Mouse (Mus musculus): Measurements from ENCODE around the gene Coro1c.

The Coro1c gene

DNA sequence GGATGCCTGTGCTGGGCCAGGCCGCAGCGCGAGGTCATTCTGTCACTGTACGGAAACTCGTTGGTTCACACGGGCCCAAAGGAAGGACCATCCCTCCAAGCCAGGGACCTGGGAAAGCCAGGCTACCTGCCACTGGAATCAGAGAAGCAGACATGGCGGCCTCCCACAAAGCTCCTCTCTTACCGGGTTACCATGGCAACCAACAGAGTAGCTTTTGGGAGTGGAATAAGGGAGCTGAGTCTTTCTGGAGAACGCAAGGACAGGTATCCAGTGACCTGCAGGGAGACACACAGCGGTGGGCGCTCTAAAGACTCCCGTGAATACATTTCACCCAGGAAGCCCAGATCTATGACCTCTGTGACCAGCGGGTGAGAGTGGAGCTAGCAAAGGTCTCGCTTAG lies 90.0 kb downstream of the Coro1c start:
- no peak for TF ChIP-seq GATA4 (IDR thresholded peaks at IDR 0.05; ENCODE audit: insufficient replicate concordance, low read length)

DNA sequence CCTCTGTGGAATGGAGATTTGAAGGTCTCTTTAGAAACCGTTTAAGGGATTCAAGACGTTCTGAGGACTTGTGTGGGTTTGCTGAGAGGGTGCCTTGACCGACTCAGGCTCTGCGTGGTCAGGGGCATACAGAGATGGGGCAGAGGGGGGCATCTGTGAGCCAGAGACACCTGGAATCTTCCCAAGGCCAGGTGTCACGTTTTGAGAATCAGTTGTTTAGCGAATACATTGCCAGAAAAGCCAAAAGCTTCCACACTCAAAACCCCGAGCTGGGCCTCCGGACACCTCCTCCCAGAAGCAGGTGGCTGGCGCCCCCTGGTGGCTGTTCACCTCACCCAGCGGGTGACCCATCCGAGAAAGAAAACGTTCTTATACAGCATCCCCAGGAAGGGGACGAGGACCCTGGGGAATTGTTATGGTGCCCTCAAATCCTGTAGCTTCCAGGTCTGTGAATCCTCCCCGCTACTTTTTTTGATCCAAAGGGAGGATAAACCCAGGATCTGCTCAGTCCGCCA lies 92.9 kb downstream of the Coro1c start:
- TF ChIP-seq GATA4 (IDR thresholded peaks at IDR 0.05; ENCODE audit: insufficient replicate concordance, low read length) = no peak

DNA sequence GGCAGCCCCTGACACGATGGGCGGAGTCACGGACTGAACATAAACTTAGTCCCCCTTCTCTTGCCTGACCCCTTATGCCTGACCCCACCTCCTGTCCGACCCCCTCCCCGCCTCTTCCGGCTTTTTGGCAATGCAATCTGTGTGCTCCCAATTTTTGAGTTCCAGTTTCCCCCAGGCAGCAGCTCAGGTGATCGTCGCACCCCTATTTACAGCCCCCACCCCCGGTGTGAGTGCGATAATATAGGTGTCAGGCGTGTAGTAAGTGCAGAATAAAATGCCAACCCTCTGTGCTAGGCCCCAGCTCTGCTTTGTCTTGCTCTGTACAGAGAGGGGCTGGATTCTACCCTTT lies 93.5 kb downstream of the Coro1c start:
- TF ChIP-seq GATA4 (IDR thresholded peaks at IDR 0.05; ENCODE audit: insufficient replicate concordance, low read length) = no peak

DNA sequence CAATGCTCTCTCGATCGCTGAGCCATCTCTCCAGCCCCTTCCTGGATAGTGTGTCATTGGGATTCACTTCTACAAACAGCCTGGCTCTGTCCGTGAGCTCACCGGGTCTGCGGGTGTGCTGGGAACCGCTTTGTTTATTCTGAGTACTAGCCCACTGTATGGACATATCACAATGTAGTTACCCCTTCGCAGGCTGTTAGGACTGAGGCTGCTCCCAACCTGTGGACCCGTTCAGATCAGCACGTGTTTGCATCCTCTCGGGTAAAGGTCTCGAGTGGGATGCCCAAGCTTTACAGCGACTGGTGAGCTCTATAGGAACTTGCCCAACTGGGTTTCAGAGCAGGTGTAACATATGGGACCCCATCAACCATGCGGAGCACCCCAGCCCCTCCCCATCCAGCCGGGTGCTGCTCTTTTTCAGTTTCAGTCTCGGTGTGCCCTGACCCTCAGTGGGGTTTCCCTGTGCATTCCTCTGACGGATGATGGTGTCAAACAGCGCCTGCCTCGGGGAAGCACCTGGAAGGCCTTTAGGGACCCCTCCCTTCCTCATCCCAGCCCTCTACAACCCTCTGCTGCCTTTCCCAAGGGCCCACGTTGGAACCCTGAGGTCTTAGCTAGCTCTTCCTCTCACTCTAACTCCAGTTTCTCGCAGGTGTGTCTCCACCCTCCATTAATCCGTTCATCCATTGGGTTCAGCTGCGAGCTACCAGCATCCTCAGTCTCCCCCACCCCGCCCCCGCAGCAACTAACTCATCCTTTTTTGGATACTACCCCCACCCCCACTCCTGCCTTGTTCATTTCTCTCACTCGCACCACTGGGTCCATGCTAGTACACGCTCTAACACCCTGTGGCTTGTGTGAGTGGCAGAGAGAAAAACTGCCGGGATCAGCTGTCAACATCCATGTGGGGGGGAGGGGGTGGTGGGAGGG lies 94.2 kb downstream of the Coro1c start:
- no peak for TF ChIP-seq GATA4 (IDR thresholded peaks at IDR 0.05; ENCODE audit: insufficient replicate concordance, low read length)

DNA sequence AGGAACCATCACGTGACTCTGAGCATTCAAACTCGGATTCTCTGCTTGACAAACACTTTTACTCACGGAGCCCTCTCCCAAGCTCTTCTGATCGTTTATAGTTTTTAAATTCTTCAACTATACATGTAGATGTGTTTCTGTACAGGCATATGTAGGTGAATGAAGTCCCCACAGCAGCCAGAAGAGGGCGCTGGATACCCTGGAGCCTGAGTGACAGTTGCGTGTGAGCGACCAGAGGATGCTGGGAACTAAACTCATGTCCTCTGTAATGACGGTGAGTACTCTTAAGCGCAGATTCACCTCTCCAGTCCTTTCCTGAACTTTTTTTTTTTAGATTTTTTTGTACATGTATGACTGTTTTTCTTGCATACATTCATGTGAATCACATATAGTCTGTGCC lies 95.0 kb downstream of the Coro1c start:
- no peak for TF ChIP-seq GATA4 (IDR thresholded peaks at IDR 0.05; ENCODE audit: insufficient replicate concordance, low read length)

DNA sequence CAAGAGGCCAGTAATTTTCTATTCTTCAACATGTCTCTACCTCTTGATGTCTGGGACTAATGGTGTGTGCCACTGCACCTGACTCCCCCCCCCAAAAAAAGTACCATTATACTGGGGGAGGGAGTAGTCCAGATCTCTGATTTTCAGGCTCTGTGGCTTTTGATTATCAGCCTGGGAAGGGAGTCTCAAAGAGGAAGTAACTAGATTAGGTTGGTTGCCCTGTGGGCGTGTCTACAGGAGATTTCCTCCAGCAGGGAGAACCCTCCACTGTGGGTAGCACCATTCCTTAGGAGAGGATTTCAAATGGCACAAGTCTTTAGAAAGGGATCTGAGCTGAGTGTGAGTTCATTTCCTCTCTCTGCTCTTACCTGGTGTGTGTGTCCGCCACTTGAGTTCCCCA lies 95.9 kb downstream of the Coro1c start:
- no peak for TF ChIP-seq GATA4 (IDR thresholded peaks at IDR 0.05; ENCODE audit: insufficient replicate concordance, low read length)

DNA sequence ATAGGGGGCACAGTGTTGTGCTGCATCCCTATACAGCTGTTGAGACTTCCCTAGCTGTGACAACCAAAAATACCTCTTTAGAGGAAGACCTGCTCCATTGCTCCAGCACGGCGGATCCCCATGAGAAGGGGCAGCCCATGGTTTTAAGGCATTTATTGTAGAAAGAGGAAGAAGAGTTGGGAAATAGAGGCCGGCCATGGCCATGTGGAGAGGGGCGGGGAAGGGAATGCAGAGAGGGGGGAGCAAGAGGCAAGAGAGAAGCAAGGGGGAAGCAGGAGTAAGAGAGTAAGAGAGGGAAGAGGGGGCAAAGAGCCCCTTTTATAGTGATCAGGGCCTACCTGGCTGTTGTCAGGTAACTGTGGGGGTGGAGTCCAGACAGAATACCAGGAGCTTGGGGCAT lies 98.4 kb downstream of the Coro1c start:
- TF ChIP-seq GATA4 (IDR thresholded peaks at IDR 0.05; ENCODE audit: insufficient replicate concordance, low read length) = no peak

DNA sequence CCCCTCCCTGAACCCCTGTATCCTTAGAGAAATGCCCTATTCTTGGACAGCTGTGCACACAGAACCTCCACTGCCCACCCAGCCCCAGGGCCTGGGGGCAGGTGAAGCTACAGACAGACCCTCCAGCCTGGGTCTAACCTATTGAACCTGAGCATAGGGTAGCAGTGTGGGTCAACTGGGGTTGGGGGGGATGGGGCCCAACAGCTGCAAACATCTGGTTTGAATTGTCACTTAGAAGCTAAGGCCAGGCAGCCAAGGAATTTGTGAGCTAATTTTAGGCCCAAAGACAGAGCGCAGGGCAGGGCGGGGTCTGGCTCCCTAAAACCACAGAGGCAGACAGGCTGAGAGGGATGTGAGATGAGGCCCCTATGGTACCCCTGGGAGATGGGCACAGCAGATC lies 100.4 kb downstream of the Coro1c start:
- TF ChIP-seq GATA4 (IDR thresholded peaks at IDR 0.05; ENCODE audit: insufficient replicate concordance, low read length) = no peak

DNA sequence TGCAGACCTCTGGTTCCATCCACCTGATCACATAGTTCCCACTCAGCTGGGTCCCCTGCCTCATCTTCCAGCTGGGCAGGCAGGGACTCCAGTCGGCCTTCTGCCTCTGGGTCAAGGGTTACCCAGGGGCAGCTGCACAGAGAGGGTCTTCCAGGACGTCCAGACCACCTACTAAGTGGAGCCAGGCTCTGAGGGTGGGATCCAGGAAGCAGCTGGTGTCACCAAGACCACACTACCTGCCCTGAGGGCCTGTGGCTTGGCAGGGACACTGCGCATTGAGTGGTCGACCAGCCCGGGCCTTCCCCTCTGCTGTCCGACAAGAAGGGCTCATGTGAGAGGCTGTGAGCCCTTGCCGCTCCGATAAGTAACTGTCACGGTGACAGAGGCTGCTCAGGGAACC lies 100.8 kb downstream of the Coro1c start:
- TF ChIP-seq GATA4 (IDR thresholded peaks at IDR 0.05; ENCODE audit: insufficient replicate concordance, low read length) = no peak

DNA sequence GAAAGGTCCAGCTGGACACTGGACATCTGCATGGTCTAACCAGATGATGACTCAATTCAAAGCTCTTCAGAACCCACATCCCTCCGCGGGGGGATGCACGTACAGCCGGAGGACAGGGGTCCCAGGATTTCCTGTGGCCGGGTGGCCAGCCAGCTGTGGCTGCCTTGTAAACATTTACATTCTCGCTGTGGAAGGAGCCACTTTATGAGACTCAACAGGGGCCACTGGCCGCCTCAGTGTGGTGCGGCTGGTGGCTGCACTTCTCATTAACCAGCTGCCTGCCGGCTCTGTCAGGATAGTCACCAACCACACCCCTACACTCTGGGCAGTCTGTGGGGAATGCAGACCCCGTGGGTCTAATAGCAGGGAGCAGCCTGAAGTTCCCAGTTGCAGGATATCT lies 102.1 kb downstream of the Coro1c start:
- no peak for TF ChIP-seq GATA4 (IDR thresholded peaks at IDR 0.05; ENCODE audit: insufficient replicate concordance, low read length)

DNA sequence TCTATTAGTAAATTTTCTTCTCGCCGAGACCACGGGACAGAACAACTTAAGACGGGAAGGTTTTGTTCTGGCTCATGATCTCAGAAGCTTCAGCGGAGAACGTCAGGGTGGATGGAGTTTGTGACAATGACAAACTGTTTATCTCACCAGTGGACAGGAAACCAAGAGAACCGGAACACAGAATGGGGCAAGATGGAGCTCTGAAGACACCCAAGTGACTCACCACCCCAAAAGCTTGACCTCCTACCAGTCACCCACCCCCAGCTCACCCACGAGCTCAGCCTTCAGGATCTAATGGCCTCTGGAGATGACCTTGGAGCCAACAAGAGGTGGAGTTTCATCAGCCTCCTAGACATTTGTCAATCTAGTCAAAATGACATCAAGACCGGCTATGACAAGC lies 103.3 kb downstream of the Coro1c start:
- no peak for TF ChIP-seq GATA4 (IDR thresholded peaks at IDR 0.05; ENCODE audit: insufficient replicate concordance, low read length)

DNA sequence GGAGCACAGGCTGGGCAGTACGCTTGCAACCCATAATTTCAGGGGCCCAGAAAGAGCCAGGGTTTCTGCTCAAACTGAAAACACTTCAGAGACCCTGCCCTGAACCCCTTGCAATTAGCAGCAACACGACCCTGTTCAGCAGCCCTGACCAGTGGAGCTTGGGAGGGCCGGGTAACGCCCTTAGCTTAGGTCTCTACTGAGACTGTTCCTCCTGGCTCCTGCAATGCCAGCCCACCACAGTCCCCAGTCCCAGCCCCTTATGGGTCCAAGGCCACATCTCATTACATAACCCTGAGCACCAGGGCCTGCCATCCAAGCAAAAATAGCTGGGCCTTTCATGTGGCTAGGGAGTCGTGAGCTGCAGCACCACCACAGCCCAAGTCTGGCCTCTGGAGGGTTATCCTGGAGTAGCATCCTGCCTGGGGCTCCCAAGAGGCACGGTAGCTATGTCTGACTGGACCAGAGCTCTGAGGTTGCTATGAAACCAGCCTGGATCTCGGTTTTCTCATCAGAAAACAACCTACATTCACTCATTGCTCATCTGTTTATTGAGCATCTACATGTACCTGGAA lies 104.1 kb downstream of the Coro1c start:
- TF ChIP-seq GATA4 (IDR thresholded peaks at IDR 0.05; ENCODE audit: insufficient replicate concordance, low read length) = no peak

DNA sequence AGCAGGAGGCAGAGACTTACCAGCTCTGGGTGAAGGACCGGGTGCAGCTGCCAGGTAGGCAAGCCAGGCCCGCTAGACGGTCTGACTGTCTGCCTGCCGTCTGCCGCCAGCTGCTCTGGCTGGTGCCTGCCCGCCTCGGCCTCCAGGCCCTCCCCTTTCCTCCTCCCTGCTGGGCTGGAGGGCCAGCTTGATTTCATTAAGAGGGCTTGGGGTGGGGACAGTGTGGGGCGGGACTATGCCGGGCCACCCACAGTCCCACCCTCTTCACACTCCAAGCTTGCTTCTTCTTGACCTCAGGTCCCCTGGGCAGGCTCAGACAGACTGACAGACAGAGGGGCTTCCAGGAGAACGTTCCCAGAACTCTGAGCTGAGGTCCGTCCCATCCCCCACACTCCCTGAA lies 108.3 kb downstream of the Coro1c start, which contains the start of gene Tmem119:
Gene Tmem119 (minus strand): TSS at position 237 of the 400 bp plus-strand sequence.
- TF ChIP-seq GATA4 (IDR thresholded peaks at IDR 0.05; ENCODE audit: insufficient replicate concordance, low read length) = no peak

DNA sequence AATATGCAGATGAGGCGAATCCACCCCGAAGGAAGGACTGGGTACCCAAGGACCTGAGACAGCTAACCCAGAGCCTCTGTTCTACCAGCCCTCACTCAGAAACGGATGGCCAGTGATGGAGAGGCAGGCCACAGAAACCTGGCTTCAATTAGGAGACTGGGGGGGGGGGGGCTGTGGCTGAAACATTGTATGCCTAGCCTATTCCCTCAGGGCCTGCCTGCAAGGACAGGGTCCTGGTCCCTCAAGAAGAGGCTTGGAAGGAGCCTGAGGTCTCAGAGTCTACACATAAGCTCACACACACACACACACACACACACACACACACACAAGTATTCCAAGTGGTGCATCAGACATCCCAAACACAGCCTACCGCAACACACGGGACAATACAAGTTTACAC lies 108.9 kb downstream of the Coro1c start:
- no peak for TF ChIP-seq GATA4 (IDR thresholded peaks at IDR 0.05; ENCODE audit: insufficient replicate concordance, low read length)

DNA sequence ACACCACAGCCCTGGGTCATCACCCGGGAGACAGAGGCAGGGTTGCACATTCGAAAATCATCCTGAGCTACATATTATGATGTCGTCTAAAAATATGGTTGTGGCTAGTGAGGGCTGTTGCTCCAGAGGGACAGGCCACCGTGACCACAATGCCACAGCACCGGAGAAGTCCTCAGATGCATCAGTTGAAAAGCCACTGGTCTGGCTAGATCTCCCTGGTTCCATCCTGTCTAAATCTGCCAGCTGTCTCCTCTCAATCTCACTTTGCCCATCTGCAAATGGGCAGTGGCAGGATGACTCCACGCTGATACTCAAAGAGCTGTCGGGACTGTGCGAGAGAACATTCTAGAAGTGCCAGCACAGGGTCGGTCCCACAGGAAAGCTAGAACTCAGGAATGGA lies 110.0 kb downstream of the Coro1c start:
- TF ChIP-seq GATA4 (IDR thresholded peaks at IDR 0.05; ENCODE audit: insufficient replicate concordance, low read length) = no peak

DNA sequence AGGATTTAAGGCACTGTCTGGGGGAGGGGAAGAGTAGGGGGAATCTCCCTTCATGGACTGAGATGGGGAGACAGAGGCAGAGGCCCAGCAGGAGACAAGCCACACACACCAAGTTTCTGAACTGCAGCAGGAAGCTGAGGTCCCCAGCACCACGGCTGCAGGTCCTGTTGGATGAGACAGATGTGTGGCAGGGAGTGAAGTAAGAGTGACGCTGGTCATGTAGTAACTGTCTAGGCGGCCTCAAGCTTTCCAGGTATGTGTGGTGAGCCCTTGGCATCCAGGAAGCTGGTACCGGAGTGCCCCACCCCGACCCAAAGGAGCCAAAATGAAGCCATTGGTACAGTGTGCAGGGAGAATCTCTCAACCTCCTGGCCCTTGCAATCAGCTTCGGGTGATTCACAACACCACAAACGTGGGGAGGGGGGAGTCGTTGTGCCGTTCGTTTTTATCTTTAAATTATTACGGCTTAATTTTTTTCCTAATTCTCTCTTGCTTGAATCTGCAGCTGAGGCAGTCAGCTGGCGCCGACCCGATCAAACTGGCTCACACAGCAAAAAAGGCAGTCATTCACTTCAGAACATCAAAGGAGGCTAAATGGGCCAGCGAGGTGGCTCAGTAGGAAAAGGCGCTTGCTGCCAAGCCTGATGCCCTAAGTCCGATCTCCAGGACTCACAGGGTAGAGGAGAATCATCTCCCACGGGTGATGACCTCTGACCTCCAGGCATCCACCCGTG lies 111.2 kb downstream of the Coro1c start:
- no peak for TF ChIP-seq GATA4 (IDR thresholded peaks at IDR 0.05; ENCODE audit: insufficient replicate concordance, low read length)
